Mouse (Mus musculus) midbrain, embryonic 10.5 days (tissue): Measurements from ENCODE around the gene Slc22a23. TPM values are rescaled to one million over a fixed set of nuclear protein-coding genes. Genes with fewer than 3 reads are reported as not detected.

ENCODE experiments used
- DNase-seq: peaks from one replicate; pipeline ENCODE4 v3.0.0-alpha.2; 2017; ENCODE audit warnings: low spot score
- H3K27ac ChIP-seq: fragments of 300-500 bp; sonication (generic); replicated peaks from 2 replicates; pipeline ENCODE4 v1.5.1; 2016; ENCODE audit warnings: mild to moderate bottlenecking
- H3K27me3 ChIP-seq: fragments of 300-500 bp; sonication (generic); 2 replicates; pipeline ENCODE4 v1.6.1; 2016; ENCODE audit warnings: low read depth, mild to moderate bottlenecking; ENCODE audit not compliant: poor library complexity, severe bottlenecking
- H3K36me3 ChIP-seq: fragments of 300-500 bp; sonication (generic); 2 replicates; pipeline ENCODE4 v1.6.1; 2016; ENCODE audit warnings: mild to moderate bottlenecking, moderate library complexity
- H3K4me1 ChIP-seq: fragments of 300-500 bp; sonication (generic); 2 replicates; pipeline ENCODE4 v1.6.1; 2016
- H3K4me3 ChIP-seq: fragments of 300-500 bp; sonication (generic); 2 replicates; pipeline ENCODE4 v1.5.1; 2016; ENCODE audit warnings: mild to moderate bottlenecking, moderate library complexity
- H3K9me3 ChIP-seq: fragments of 300-500 bp; sonication (generic); replicated peaks from 2 replicates; pipeline ENCODE4 v1.6.1; 2016; ENCODE audit warnings: mild to moderate bottlenecking
- WGBS: fragments of 180-500 bp; shearing (Covaris S2); methylation state at CpG from one replicate; pipeline ENCODE4 v1.1.7; 2016; 5-methylcytosine and 5-hydroxymethylcytosine counted together
- polyA plus RNA-seq: library from polyadenylated mRNA; unstranded; fragments of >200 nt; fragmentation: Nextera tagmentation; extraction: Ambion mirVana; gene quantifications from 2 replicates; pipeline ENCODE4 v1.2.1, GENCODE M21; 2016

Slc22a23 gene
- polyA plus RNA-seq, 1 experiment from 2014 or later, result 7.9 TPM

DNA sequence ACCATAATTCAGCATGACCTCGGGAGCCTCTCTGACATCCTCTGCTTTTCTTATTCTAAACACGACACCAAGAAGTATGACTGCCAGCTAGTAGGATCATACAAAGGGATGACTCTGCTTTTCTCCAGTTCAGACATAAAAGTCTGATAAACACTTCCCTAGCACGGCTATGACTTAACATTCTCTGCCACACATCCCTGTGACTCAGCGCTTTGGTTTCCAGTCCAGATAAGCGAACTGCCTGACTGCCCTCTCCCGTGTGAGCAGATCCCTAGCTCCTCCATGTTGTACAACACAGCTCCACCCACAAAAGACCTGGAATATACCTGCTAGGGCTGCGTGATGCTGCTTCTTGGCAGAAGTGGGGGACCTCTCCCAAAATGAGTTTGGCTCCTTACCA, 12.2 kb downstream of the Slc22a23 start:
- Histone ChIP-seq H3K27ac (no peak overlapping the region), H3K4me1 (peaks cover 32% of the 10 kb centered on the region), H3K27me3 (no peaks in the 10 kb centered on the region), H3K36me3 (peaks cover 36% of the 10 kb centered on the region), H3K4me3 (no peak overlapping the region), H3K9me3 (no peaks in the 10 kb centered on the region)
- no peak for DNase-seq
- 64% methylated on average over 7 of the region's 7 CpGs for WGBS

DNA sequence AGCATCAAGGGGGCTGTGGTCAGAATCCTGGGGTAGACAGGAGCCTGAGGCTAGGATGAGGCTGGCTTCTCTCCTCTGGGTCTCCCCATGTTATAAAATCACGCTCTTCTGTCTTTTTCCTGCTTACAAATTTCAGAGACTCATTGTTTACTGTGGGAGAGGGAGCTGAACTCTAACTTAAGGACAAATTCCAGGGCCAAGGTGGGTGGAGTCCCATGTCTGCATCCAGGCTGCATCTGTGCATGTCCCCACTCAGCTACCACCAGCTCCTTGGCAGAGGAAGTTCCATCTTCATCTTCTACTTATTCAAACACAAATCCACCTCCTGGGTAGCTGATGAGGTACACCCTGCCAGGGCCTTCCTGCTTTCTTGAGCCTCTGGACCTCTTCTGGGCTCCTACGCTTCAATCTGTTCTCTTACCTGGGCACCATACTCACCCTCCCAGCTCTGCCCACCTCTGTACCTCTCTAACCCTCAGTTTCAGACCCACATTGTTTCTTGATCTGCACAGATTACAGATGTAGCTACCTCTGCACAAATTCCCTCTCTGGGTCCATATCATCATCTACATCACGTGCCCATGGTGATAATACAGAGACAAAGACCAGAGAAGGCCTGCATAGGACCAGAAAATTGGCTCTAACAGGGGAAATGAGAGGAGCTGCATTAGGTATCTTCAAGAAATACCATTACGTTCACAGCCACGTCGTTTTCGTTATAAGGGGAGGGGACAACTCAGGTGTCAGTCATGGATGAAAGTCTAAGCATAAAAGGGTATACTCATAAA, 13.4 kb downstream of the Slc22a23 start:
- Histone ChIP-seq H3K36me3 (peaks cover 36% of the 10 kb centered on the region), H3K9me3 (no peaks in the 10 kb centered on the region), H3K4me1 (peaks cover 32% of the 10 kb centered on the region), H3K27ac (peak overlapping the region; percentile 28; the same call in 1 of the 2 replicates), H3K4me3 (no peak overlapping the region), H3K27me3 (no peaks in the 10 kb centered on the region)
- WGBS, result 93% methylated on average over 7 of the region's 7 CpGs
- no peak for DNase-seq

DNA sequence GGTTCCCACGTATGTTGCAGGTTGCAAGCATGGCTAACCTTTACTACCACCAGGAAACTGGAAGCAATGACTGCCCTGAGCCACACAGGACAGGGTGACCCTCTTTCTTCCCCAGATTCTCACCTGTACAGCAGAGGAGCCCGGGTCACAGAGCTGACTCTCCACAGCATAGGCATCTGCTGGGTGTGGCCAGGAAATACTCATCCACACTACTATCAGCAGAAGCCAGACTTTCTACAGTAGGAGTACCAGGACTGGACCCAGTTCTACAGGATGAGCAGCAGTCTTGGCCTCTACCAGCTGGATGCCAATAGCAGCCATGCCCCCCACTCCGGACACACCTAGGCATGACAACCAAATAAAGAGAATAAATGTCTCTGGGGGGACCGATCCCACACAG, 15.4 kb downstream of the Slc22a23 start:
- H3K9me3 ChIP-seq, result no peaks in the 10 kb centered on the region
- peaks cover 27% of the 10 kb centered on the region for H3K36me3 ChIP-seq
- peaks cover 26% of the 10 kb centered on the region for H3K4me1 ChIP-seq
- H3K27ac ChIP-seq, result no peak overlapping the region
- no peak for DNase-seq
- H3K4me3 ChIP-seq, result no peak overlapping the region
- H3K27me3 ChIP-seq, result no peaks in the 10 kb centered on the region
- 93% methylated on average over 4 of the region's 4 CpGs for WGBS

DNA sequence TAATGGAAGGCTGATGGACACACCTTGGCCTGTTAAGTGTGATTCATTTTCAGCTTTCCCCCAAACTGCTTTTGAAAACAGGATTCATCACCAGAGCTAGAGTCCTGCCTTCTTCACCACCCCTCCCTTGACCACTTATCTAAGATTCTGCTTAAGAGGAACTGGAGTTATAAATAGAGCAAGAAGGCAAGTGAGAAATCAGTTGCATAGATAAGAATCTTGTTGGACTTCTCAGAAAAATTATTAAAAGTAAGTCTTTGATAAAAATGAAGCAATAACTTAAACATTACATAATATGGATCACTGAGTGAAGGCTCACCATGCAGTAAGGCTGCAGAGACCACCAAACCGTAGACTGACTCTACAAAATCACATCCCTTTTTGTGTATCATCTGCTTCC, 18.0 kb downstream of the Slc22a23 start:
- H3K36me3 ChIP-seq, result peaks cover 25% of the 10 kb centered on the region; the same call in 1 of the 2 replicates
- no peak for DNase-seq
- no peak overlapping the region for H3K27ac ChIP-seq
- H3K9me3 ChIP-seq, result no peaks in the 10 kb centered on the region
- H3K27me3 ChIP-seq, result no peaks in the 10 kb centered on the region
- peaks cover 15% of the 10 kb centered on the region; the same call in 1 of the 2 replicates for H3K4me1 ChIP-seq
- H3K4me3 ChIP-seq, result no peak overlapping the region
- 97% methylated on average over 1 of the region's 1 CpGs for WGBS

DNA sequence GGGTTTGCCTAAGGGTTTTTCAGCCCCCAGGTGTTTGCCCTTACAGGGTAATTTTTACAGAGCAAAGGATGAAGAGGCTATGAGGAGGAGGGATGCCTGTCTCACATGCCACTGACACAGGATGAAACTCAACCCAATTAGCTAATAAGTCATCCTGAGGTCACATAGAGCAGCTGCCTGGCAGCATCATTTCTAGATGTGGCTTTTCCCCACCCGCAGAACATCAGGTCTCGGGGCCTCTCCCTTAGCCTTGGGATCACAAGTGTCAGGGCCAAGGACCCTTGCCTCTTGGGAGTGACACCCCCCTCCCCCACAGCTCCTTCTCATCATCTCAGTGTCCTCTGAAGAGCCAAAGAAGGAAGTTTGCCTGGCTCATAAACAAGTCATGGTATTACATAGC, 21.6 kb downstream of the Slc22a23 start:
- H3K27me3 ChIP-seq, result no peaks in the 10 kb centered on the region
- DNase-seq, result no peak
- peaks cover 18% of the 10 kb centered on the region for H3K36me3 ChIP-seq
- H3K27ac ChIP-seq, result no peak overlapping the region
- no peak overlapping the region for H3K4me3 ChIP-seq
- no peaks in the 10 kb centered on the region for H3K9me3 ChIP-seq
- H3K4me1 ChIP-seq, result no peaks in the 10 kb centered on the region
- WGBS, result 85% methylated on average over 2 of the region's 2 CpGs

DNA sequence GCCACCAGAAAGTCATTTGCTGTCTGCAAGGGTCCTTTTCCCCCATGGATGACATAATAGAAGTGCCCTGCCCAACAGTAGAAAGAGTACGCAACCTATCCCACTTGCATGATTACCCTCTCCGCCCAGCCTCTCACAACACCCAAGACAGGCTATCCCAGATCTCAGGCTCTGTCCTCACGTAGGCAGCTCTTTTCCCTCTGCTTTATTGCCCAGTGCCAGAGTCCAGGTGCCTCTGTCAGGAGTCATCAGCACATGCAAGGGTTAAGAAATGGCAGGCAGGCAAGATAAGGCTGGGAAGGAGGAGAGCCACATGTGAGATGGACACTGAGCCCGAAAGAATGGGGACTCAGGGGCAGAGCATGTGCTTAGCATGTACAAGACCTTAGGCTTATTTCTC, 24.5 kb downstream of the Slc22a23 start:
- Histone ChIP-seq H3K27ac (no peak overlapping the region), H3K36me3 (peaks cover 30% of the 10 kb centered on the region), H3K9me3 (no peaks in the 10 kb centered on the region), H3K27me3 (no peaks in the 10 kb centered on the region), H3K4me3 (no peak overlapping the region), H3K4me1 (no peaks in the 10 kb centered on the region)
- WGBS, result 92% methylated on average over 4 of the region's 4 CpGs
- DNase-seq, result no peak

DNA sequence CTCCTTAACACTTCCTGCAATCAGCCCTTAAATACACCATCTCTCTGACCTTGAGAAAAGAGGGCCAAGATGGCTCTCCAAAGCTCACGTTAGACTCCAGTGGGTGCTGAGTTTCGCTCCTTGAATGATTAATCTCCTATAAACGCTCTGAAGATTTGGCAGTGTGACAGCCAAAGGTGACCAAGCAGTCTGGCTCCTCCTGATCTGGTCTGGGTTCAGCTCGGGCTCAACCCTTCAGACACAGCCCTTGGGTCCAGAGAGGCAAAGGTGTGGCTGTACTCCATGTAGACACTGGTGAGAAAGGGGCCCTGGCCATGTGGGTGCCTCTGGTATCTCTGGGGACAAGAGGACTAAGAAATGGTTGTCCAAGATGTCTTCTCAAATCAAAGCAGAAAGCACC, 27.9 kb downstream of the Slc22a23 start:
- Histone ChIP-seq H3K36me3 (peaks cover 24% of the 10 kb centered on the region), H3K4me1 (peaks cover 9% of the 10 kb centered on the region; the same call in 1 of the 2 replicates), H3K9me3 (no peaks in the 10 kb centered on the region), H3K27ac (0 out of 2 replicates have a peak overlapping the region, but pooled peaks have one; percentile 25), H3K27me3 (no peaks in the 10 kb centered on the region), H3K4me3 (no peak overlapping the region)
- DNase-seq, result no peak
- 96% methylated on average over 4 of the region's 4 CpGs for WGBS

DNA sequence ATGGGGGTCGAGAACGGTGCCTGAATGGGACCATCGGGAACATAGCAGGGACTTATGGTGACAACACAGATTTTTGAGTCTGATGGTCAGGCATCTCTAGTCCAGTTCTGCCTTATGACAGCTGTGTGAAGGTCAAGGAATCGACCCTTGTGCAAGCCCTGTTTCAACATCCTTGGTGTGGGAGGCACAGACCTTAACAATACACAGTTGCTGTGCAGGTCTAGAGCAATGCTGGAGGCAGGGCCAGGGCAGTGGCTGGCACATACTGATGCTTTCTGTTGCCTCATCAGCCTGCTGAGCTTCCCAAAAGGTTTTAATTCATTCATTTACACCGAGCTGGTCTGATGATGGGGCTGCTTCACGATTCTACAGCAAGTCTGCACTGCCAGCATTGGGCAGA, 28.5 kb downstream of the Slc22a23 start:
- H3K27me3 ChIP-seq, result no peaks in the 10 kb centered on the region
- WGBS, result 92% methylated on average over 6 of the region's 6 CpGs
- H3K9me3 ChIP-seq, result no peaks in the 10 kb centered on the region
- H3K36me3 ChIP-seq, result peaks cover 24% of the 10 kb centered on the region
- DNase-seq, result no peak
- no peak overlapping the region for H3K27ac ChIP-seq
- H3K4me3 ChIP-seq, result no peak overlapping the region
- peaks cover 11% of the 10 kb centered on the region for H3K4me1 ChIP-seq

DNA sequence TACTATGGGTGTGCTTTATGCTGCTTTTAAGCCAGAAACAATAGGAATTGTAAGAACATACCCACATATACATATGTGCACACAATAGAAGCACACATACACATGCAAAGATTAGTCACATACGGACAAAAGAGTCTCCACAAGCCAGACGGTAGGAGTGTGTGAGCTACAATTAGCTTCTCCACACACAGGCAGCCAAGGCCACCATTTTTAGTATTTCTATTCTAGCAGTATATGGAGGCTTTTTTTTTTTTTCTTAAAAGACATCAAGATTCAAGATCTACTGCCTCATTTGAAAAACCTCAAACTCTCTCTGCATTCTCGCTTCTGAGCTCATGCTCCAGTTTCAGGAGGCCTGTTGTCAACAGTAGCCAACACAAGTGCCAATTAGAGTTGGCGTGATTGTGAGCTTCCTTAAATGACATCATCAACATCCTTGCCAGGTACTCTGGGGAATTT, 31.9 kb downstream of the Slc22a23 start:
- no peaks in the 10 kb centered on the region for H3K9me3 ChIP-seq
- 77% methylated on average over 4 of the region's 4 CpGs for WGBS
- no peak for DNase-seq
- H3K36me3 ChIP-seq, result peaks cover 11% of the 10 kb centered on the region
- no peak overlapping the region for H3K27ac ChIP-seq
- H3K4me3 ChIP-seq, result no peak overlapping the region
- H3K4me1 ChIP-seq, result peaks cover 18% of the 10 kb centered on the region
- no peaks in the 10 kb centered on the region for H3K27me3 ChIP-seq

DNA sequence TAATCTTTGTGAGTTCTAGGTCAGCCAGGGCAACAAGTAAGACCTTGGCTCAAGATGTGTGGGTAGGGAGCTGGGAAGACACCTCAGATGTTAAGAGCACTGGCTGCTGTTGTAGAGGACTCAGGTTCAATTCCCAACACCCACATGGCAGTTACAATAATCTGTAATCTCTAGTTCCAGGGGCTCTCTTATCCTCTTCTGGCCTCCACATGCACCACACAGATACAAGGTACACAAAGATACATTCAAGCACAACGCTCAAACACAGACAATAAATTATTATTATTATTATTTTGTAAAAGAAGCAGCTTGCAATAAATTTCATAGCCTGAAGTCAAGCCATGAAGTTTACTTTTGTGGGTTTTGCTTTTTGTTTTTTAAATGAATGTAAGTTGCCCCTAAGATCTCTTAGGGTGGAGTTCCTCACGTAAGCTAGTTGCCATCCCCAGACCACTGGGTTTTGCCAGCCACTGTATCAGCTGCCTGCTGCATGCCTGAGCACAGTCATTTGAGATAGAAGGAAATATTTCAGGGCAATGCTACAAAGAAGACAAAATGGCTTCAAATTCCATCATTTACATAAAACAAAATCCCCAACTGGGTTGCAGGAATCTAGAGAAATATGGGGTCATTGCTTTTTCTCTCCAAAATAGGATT, 32.5 kb downstream of the Slc22a23 start:
- no peak for DNase-seq
- WGBS, result 88% methylated on average over 2 of the region's 2 CpGs
- H3K27me3 ChIP-seq, result no peaks in the 10 kb centered on the region
- peaks cover 19% of the 10 kb centered on the region for H3K4me1 ChIP-seq
- H3K27ac ChIP-seq, result no peak overlapping the region
- H3K36me3 ChIP-seq, result peaks cover 7% of the 10 kb centered on the region
- no peaks in the 10 kb centered on the region for H3K9me3 ChIP-seq
- H3K4me3 ChIP-seq, result no peak overlapping the region

DNA sequence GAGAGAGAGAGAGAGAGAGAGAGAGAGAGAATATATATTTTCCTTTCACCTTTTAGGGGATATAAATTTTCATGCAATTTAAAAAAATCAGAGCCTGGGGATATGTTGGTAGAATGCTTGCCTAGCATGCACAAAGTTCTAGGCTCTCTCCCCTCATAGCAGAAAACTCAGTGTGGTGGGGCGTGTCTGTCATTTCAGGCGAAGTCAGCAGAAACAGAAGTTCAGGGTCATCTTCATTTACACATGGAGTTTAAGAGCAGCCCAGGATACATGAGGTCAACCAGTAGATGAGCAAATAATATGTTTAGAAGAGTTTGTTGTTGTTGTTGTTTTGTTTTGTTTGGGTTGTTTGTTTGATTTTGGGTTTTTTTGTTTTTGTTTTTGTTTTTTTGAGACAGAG, 33.4 kb downstream of the Slc22a23 start:
- H3K27ac ChIP-seq, result no peak overlapping the region
- peaks cover 28% of the 10 kb centered on the region for H3K4me1 ChIP-seq
- no peak for DNase-seq
- H3K36me3 ChIP-seq, result no peaks in the 10 kb centered on the region
- 69% methylated on average over 2 of the region's 2 CpGs for WGBS
- no peak overlapping the region for H3K4me3 ChIP-seq
- no peaks in the 10 kb centered on the region for H3K9me3 ChIP-seq
- H3K27me3 ChIP-seq, result no peaks in the 10 kb centered on the region

DNA sequence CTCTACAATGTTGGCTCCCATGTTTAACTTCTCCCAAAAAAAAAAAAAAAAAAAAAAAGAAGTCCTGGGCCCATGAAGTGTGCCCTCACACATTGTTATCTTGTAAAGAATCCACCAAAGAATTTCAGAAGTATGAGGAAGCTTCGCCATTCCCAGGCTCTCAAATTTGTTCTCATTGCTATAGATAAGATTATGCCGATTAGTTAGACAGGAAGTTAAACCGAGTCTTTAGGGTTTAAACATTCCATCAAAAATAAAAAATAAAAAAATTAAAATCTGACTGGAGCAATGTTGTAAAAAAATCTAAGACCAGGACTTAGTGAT, 36.4 kb downstream of the Slc22a23 start:
- H3K4me1 ChIP-seq, result peaks cover 27% of the 10 kb centered on the region
- no peak overlapping the region for H3K27ac ChIP-seq
- no peaks in the 10 kb centered on the region for H3K27me3 ChIP-seq
- 86% methylated on average over 3 of the region's 3 CpGs for WGBS
- H3K4me3 ChIP-seq, result no peak overlapping the region
- H3K9me3 ChIP-seq, result no peaks in the 10 kb centered on the region
- no peak for DNase-seq
- peaks cover 14% of the 10 kb centered on the region; the same call in 1 of the 2 replicates for H3K36me3 ChIP-seq
